In genomic region chr8:71271630-71272029, GRCm38 (mm10) we compare ENCODE assay signal across 8 mouse cellular contexts. TPM values are rescaled to one million over a fixed set of nuclear protein-coding genes. Genes with fewer than 3 reads are reported as not detected.
A peak's percentile ranks its signal among the peaks of the same experiment; 100 is the strongest.
DNase-seq lines count a peak whose midpoint lies in the region; ATAC-seq and TF ChIP-seq lines count a peak whose summit lies in the region.

No protein-coding gene starts in this region.

- WGBS in heart, embryonic 15.5 days = 13% methylated on average over 5 of the region's 5 CpGs
- WGBS in hindbrain, embryonic 11.5 days = 24% methylated on average over 5 of the region's 5 CpGs
- 17% methylated on average over 5 of the region's 5 CpGs for WGBS in midbrain, embryonic 14.5 days

- TF ChIP-seq EP300 in MEL (IDR thresholded peaks at IDR 0.05; ENCODE audit: low read depth in 1 of 2, low read length in 2 of 2) = no peak

- H3K9me3 ChIP-seq in heart, embryonic 15.5 days (replicated peaks) = no peaks in the 10 kb centered on the region
- H3K9me3 ChIP-seq in MEL (replicated peaks; ENCODE audit: insufficient read depth, low read length) = no peaks in the 10 kb centered on the region
- no peaks in the 10 kb centered on the region for H3K9me3 ChIP-seq in hindbrain, embryonic 11.5 days (ENCODE audit: control insufficient read depth, low read length)
- no peaks in the 10 kb centered on the region for H3K9me3 ChIP-seq in midbrain, embryonic 14.5 days (ENCODE audit: control insufficient read depth, low read length)

- peak overlapping the region; percentile 94 for H3K4me3 ChIP-seq in heart, embryonic 15.5 days
- H3K4me3 ChIP-seq in MEL (ENCODE audit: control insufficient read depth in 1 of 2, insufficient read depth in 1 of 2, low read depth in 2 of 2, low read length in 2 of 2) = peak overlapping the region; percentile 56 to 97
- peak overlapping the region; percentile 61 for H3K4me3 ChIP-seq in hindbrain, embryonic 11.5 days (ENCODE audit: low read depth, low read length)
- H3K4me3 ChIP-seq in midbrain, embryonic 14.5 days (replicated peaks; ENCODE audit: low read depth, low read length) = peak overlapping the region; percentile 84

- no peak for TF ChIP-seq POLR2A in MEL (IDR thresholded peaks at IDR 0.05; ENCODE audit: control insufficient read depth in 1 of 2, insufficient read depth in 1 of 2, low read depth in 1 of 2, low read length in 2 of 2, poor library complexity in 1 of 2)

- H3K4me2 ChIP-seq in heart, embryonic 15.5 days = peak overlapping the region; percentile 80
- peak overlapping the region; percentile 72 for H3K4me2 ChIP-seq in hindbrain, embryonic 11.5 days (replicated peaks; ENCODE audit: low read depth, low read length)
- peak overlapping the region; percentile 86 for H3K4me2 ChIP-seq in midbrain, embryonic 14.5 days (ENCODE audit: low read length)

- H3K4me1 ChIP-seq in heart, embryonic 15.5 days (replicated peaks) = peaks cover 34% of the 10 kb centered on the region
- peaks cover 15 to 34% of the 10 kb centered on the region in 2 experiments for H3K4me1 ChIP-seq in MEL (ENCODE audit: control insufficient read depth in 1 of 2, insufficient read depth in 2 of 2, low read length in 2 of 2)
- H3K4me1 ChIP-seq in hindbrain, embryonic 11.5 days (replicated peaks; ENCODE audit: control insufficient read depth, insufficient read depth, low read length) = peaks cover 6% of the 10 kb centered on the region; the same call in 1 of the 2 replicates
- peaks cover 18% of the 10 kb centered on the region for H3K4me1 ChIP-seq in midbrain, embryonic 14.5 days (ENCODE audit: control insufficient read depth, insufficient read depth, low read length)

- TF ChIP-seq RAD21 in MEL (IDR thresholded peaks at IDR 0.05; ENCODE audit: low read depth, low read length) = no peak

- no peaks in the 10 kb centered on the region for H3K27me3 ChIP-seq in heart, embryonic 15.5 days
- no peaks in the 10 kb centered on the region for H3K27me3 ChIP-seq in MEL (ENCODE audit: control insufficient read depth in 1 of 2, insufficient read depth in 2 of 2, low read length in 2 of 2)
- H3K27me3 ChIP-seq in hindbrain, embryonic 11.5 days (ENCODE audit: control insufficient read depth, insufficient read depth, low read length) = no peaks in the 10 kb centered on the region
- no peaks in the 10 kb centered on the region for H3K27me3 ChIP-seq in midbrain, embryonic 14.5 days (ENCODE audit: control insufficient read depth, insufficient read depth, low read length)

- H3K27ac ChIP-seq in heart, embryonic 15.5 days = peak overlapping the region; percentile 92
- peak overlapping the region; percentile 94 for H3K27ac ChIP-seq in MEL (ENCODE audit: control insufficient read depth, low read depth, low read length)
- H3K27ac ChIP-seq in hindbrain, embryonic 11.5 days (ENCODE audit: low read depth, low read length) = no peak overlapping the region
- H3K27ac ChIP-seq in midbrain, embryonic 14.5 days (replicated peaks; ENCODE audit: low read depth, low read length) = peak overlapping the region; percentile 71; the same call in 1 of the 2 replicates

- H3K79me2 ChIP-seq in MEL (ENCODE audit: control insufficient read depth, insufficient read depth, low read length, poor library complexity) = peaks cover 47% of the 10 kb centered on the region

- ATAC-seq in heart, embryonic 15.5 days (replicated peaks; ENCODE audit: insufficient number of reproducible peaks, insufficient read depth, low FRiP score, low read depth) = no peak
- peak; percentile 0; the same call in 1 of the 2 replicates for ATAC-seq in hindbrain, embryonic 11.5 days (ENCODE audit: low FRiP score)
- ATAC-seq in midbrain, embryonic 14.5 days (ENCODE audit: low FRiP score, low TSS enrichment) = 0 out of 2 replicates have a peak, but pooled peaks have one; percentile 0

- TF ChIP-seq CTCF in MEL (IDR thresholded peaks at IDR 0.05 in 2 of 3, conservative IDR thresholded peaks at IDR 0.05 in 1 of 3; ENCODE audit: control insufficient read depth in 1 of 3, insufficient read depth in 1 of 3, low read depth in 2 of 3, low read length in 3 of 3, poor library complexity in 1 of 3, severe bottlenecking in 1 of 3) = no peak

- H3K36me3 ChIP-seq in heart, embryonic 15.5 days = no peaks in the 10 kb centered on the region; the same call in 1 of the 2 replicates
- peaks cover 0 to 21% of the 10 kb centered on the region in 2 experiments; a peak in 2 of 4 replicates for H3K36me3 ChIP-seq in MEL (ENCODE audit: control insufficient read depth in 1 of 2, insufficient read depth in 2 of 2, low read length in 2 of 2)
- no peaks in the 10 kb centered on the region for H3K36me3 ChIP-seq in hindbrain, embryonic 11.5 days (ENCODE audit: control insufficient read depth, insufficient read depth, low read length)
- H3K36me3 ChIP-seq in midbrain, embryonic 14.5 days (ENCODE audit: control insufficient read depth, insufficient read depth, low read length) = peaks cover 4% of the 10 kb centered on the region; the same call in 1 of the 2 replicates

- DNase-seq in heart, adult 9 months (ENCODE audit: low spot score in 2 of 2) = no peak
- DNase-seq in MEL (ENCODE audit: low read depth, low spot score) = peak; percentile 62
- DNase-seq in hindbrain, embryonic 11.5 days (ENCODE audit: low spot score) = no peak
- DNase-seq in midbrain, embryonic 14.5 days = no peak
- DNase-seq in urinary bladder, postnatal 14 days (ENCODE audit: low spot score) = no peak
- DNase-seq in adipocyte (ENCODE audit: low spot score) = no peak
- no peak for DNase-seq in cerebellum, adult 9-10 months

- peak overlapping the region; percentile 86 for H3K9ac ChIP-seq in heart, embryonic 15.5 days
- H3K9ac ChIP-seq in MEL (ENCODE audit: control insufficient read depth, low read depth, low read length, poor library complexity, severe bottlenecking) = peak overlapping the region; percentile 100
- peak overlapping the region; percentile 72 for H3K9ac ChIP-seq in hindbrain, embryonic 11.5 days (ENCODE audit: low read depth, low read length)
- H3K9ac ChIP-seq in midbrain, embryonic 14.5 days (replicated peaks; ENCODE audit: low read length) = peak overlapping the region; percentile 64

TF ChIP-seq in MEL, 35 proteins besides CTCF, POLR2A, EP300 and RAD21:
- TF ChIP-seq BHLHE40 (IDR thresholded peaks at IDR 0.05; ENCODE audit: borderline replicate concordance, low read depth, low read length) = peak; percentile 41; the same call in 1 of the 2 replicates
- no peak for TF ChIP-seq GABPA (IDR thresholded peaks at IDR 0.05; ENCODE audit: low read depth, low read length)
- TF ChIP-seq KAT2A (conservative IDR thresholded peaks at IDR 0.05; ENCODE audit: low read depth, low read length) = no peak
- TF ChIP-seq MAX (IDR thresholded peaks at IDR 0.05; ENCODE audit: low read length) = peak; percentile 43; the same call in 1 of the 2 replicates
- TF ChIP-seq CHD1 (IDR thresholded peaks at IDR 0.05; ENCODE audit: low read depth, low read length) = 0 out of 2 replicates have a peak, but pooled peaks have one; percentile 35
TF ChIP-seq in MEL: peak in this region for 3.

RNA-seq across cellular contexts. Expression of gene Myo9b, which starts 0.9 kb away (rescaled TPM):
- polyA plus RNA-seq in heart, embryonic 15.5 days (2015; fragmentation: Nextera tagmentation; extraction: Ambion mirVana) = 13.6 and 20.2 TPM in 2 replicates
- 35.8 and 36.5 TPM in 2 replicates for total RNA-seq in MEL (2012; rRNA removed)
- 10 to 100 TPM; 52.3 to 54.8 TPM for polyA plus RNA-seq in MEL (2012; ENCODE audit: insufficient read depth in 1 of 2, insufficient read length in 2 of 2, low read depth in 1 of 2, low replicate concordance in 2 of 2, missing spikeins in 1 of 2)
- 16.1 and 17.4 TPM in 2 replicates for polyA plus RNA-seq in hindbrain, embryonic 11.5 days (2014; fragmentation: Nextera tagmentation; extraction: Ambion mirVana)
- polyA plus RNA-seq in midbrain, embryonic 14.5 days (2014; fragmentation: Nextera tagmentation; extraction: Ambion mirVana) = 15.5 and 16.8 TPM in 2 replicates

RNA-seq across cellular contexts. Expression of gene Haus8, which starts 1.1 kb away (rescaled TPM):
- 114 and 120 TPM in 2 replicates for polyA plus RNA-seq in heart, embryonic 15.5 days (2015; fragmentation: Nextera tagmentation; extraction: Ambion mirVana)
- total RNA-seq in MEL (2012; rRNA removed) = 55.6 and 60.4 TPM in 2 replicates
- polyA plus RNA-seq in MEL (2012; ENCODE audit: insufficient read depth in 1 of 2, insufficient read length in 2 of 2, low read depth in 1 of 2, low replicate concordance in 2 of 2, missing spikeins in 1 of 2) = 10 to 100 TPM in 1 of 2 experiments, not detected in 1; 69.2 TPM
- polyA plus RNA-seq in hindbrain, embryonic 11.5 days (2014; fragmentation: Nextera tagmentation; extraction: Ambion mirVana) = 56.5 and 61.7 TPM in 2 replicates
- polyA plus RNA-seq in midbrain, embryonic 14.5 days (2014; fragmentation: Nextera tagmentation; extraction: Ambion mirVana) = 52.0 and 59.5 TPM in 2 replicates
